Mouse (Mus musculus) bone marrow macrophage, adult 2 months (primary cell): Measurements from ENCODE around the gene Bahcc1.

Experiments used
- CTCF ChIP-seq: IDR thresholded peaks from 2 replicates; pipeline ENCODE4 v1.5.1; 2012; ENCODE audit warnings: low read depth, mild to moderate bottlenecking, low read length, moderate library complexity
- POLR2A ChIP-seq: IDR thresholded peaks from 2 replicates; pipeline ENCODE4 v1.6.1; 2012; ENCODE audit warnings: mild to moderate bottlenecking, low read depth, low read length, borderline replicate concordance

DNA sequence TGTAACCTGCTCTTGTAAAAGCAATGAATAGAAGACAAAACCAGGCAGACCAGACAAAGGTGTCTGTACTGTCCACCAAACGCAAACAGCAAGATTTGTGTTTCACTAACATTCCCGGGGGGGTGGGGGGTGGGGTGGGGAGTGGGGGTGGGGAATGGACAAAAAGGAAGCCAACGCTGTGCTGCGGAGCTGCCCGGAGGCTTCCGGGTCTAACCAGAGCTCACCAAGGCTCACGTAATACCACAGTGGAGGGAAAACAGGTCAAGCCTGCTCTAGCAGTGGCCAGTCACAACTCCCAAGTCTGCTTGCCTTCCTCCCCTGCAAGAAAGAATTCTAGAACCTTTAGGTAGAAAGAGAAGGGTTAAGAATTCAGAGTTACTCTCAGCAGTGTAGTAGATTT, 84.7 kb downstream of the Bahcc1 start:
- TF ChIP-seq CTCF (no peak), POLR2A (no peak)
